Mouse (Mus musculus): ENCODE measurements around the gene Map1b. TPM values are rescaled to one million over a fixed set of nuclear protein-coding genes. Genes with fewer than 3 reads are reported as not detected.

Gene Map1b
- polyA plus RNA-seq, 1 experiment = 196 TPM

DNA sequence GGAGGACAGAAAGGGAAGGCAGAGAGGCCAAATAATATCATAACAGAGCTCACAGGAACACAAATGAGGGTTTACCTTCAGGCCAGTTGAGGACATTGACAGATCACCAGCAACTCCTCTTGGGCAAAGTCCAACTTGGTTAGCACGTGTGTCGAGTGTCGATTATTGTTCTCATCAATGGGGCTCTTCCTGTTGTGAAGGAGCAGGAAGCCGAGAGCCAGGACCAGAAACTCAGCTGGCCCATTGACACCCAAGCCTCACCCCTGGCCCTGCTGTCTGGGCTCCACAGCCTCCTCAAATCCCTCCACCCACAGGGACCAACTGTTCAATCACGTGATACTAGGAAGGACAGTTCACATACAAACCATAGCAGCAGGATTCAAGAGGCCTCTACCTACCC is 22.9 kb upstream of the Map1b start:
- no peak for TF ChIP-seq CTCF (IDR thresholded peaks at IDR 0.05; ENCODE audit: insufficient read depth, low read depth, low read length)
- TF ChIP-seq POLR2A (IDR thresholded peaks at IDR 0.05; ENCODE audit: insufficient read depth, low read depth, low read length) = no peak
- peaks cover 5% of the 10 kb centered on the region; the same call in 1 of the 2 replicates for H3K4me1 ChIP-seq (ENCODE audit: control insufficient read depth, insufficient read depth, low read length)
- H3K4me3 ChIP-seq (ENCODE audit: insufficient read depth, low read depth, low read length) = no peak overlapping the region
- no peak overlapping the region for H3K27ac ChIP-seq (ENCODE audit: insufficient read depth, low read depth, low read length)
- 88% methylated on average over 5 of the region's 5 CpGs for WGBS

DNA sequence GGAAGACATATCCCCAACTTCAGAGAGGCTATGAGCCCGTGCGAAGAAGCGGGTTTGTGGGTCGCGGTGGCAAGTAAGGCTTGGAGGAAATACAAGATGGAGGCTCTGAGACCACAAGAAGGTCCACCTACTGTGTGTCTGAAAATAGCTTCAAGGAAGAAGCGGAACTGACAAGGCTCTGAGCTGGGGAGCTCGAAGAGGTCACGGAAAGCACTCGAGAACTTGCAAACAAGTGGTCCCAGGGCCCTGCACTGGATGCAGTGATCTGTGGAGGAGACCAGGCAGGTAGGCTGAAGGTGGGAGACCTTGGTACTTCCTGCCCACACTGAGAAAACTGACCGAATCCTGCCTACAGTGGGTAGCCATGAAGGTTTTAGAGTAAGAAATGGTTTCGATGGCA is 22.5 kb upstream of the Map1b start:
- no peak for TF ChIP-seq POLR2A (IDR thresholded peaks at IDR 0.05; ENCODE audit: insufficient read depth, low read depth, low read length)
- Histone ChIP-seq H3K4me1 (ENCODE audit: control insufficient read depth, insufficient read depth, low read length) (peaks cover 5% of the 10 kb centered on the region; the same call in 1 of the 2 replicates), H3K4me3 (ENCODE audit: insufficient read depth, low read depth, low read length) (no peak overlapping the region), H3K27ac (ENCODE audit: insufficient read depth, low read depth, low read length) (no peak overlapping the region)
- 98% methylated on average over 11 of the region's 11 CpGs for WGBS

DNA sequence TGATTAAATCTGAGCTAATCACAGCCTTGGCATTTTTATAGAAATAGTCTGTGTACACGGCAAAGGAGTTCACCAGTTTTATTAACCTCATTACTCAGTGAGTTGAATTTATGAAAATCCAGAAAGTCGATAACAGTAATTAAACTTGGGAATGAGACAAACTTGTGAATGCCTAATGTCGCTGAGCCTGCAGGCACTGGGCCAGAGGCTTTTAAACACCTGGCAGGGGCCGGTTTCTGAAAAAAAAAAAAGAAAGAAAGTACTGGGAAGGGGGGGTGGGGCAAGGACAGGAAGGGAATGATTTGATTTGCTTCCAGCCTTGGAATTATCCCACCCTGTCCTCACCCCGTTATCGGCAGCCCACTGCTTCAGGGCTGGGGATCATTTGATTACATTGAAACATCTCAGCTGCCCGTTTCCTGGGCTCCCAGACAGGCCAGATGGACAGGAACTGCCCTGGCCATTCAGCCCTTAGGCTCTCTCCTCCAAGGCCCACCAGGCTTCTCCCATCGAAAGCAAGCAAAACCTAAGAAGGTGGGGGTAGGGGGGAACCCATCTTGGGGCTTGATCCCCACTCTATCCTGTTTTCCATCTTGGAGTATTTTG is 21.7 kb upstream of the Map1b start:
- Histone ChIP-seq H3K4me3 (ENCODE audit: insufficient read depth, low read depth, low read length) (no peak overlapping the region), H3K4me1 (ENCODE audit: control insufficient read depth, insufficient read depth, low read length) (peaks cover 5% of the 10 kb centered on the region; the same call in 1 of the 2 replicates), H3K27ac (ENCODE audit: insufficient read depth, low read depth, low read length) (no peak overlapping the region)
- WGBS = 32% methylated on average over 8 of the region's 8 CpGs
- TF ChIP-seq CTCF (IDR thresholded peaks at IDR 0.05; ENCODE audit: insufficient read depth, low read depth, low read length) (no peak), POLR2A (IDR thresholded peaks at IDR 0.05; ENCODE audit: insufficient read depth, low read depth, low read length) (no peak)

DNA sequence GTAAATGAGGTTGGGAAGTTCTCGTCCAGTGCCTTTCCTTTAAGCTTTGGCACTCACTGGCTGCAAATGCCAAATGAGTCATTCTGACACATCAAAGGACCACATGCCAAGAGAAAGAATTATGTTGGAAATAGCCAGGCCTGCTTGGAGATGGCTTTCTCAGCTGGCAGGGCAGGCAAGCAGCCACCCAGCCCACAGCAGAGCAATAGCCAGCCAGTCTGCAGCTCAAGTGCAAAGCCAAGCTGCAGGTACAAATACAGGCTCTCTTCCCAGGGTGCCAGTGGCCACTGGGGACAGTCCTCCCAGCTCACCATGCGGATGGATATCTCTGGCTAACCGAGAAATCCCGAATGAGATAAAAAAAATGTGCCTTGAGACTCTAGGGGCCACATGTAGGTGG is 12.1 kb upstream of the Map1b start:
- Histone ChIP-seq H3K4me3 (ENCODE audit: insufficient read depth, low read depth, low read length) (no peak overlapping the region), H3K4me1 (ENCODE audit: control insufficient read depth, insufficient read depth, low read length) (0 out of 2 replicates have a peak, but pooled peaks cover 5% of the 10 kb centered on the region), H3K27ac (ENCODE audit: insufficient read depth, low read depth, low read length) (no peak overlapping the region)
- no peak for TF ChIP-seq CTCF (IDR thresholded peaks at IDR 0.05; ENCODE audit: insufficient read depth, low read depth, low read length)
- no peak for TF ChIP-seq POLR2A (IDR thresholded peaks at IDR 0.05; ENCODE audit: insufficient read depth, low read depth, low read length)
- WGBS = 81% methylated on average over 4 of the region's 4 CpGs

DNA sequence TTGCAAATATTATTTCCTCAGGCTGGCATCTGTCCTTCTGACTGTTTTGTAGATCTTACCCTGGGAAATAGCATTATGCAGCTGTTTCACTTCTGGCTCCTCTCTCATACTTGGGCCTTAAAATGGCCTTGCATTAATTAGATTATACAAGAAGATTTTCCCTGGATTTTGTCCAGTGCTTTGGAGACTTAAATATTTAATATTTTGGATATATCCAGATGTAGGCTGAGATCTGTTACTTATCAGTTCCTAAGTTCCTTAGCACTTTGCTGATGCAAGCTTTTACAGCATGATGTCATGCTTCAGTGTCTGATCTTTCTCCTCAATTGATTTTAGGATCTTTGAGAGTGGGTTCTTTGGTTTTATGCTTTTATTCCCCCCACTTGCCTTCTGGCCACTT is 11.6 kb upstream of the Map1b start:
- H3K4me3 ChIP-seq (ENCODE audit: insufficient read depth, low read depth, low read length) = no peak overlapping the region
- TF ChIP-seq CTCF (IDR thresholded peaks at IDR 0.05; ENCODE audit: insufficient read depth, low read depth, low read length) (no peak), POLR2A (IDR thresholded peaks at IDR 0.05; ENCODE audit: insufficient read depth, low read depth, low read length) (no peak)
- H3K4me1 ChIP-seq (ENCODE audit: control insufficient read depth, insufficient read depth, low read length) = 0 out of 2 replicates have a peak, but pooled peaks cover 5% of the 10 kb centered on the region
- H3K27ac ChIP-seq (ENCODE audit: insufficient read depth, low read depth, low read length) = no peak overlapping the region

DNA sequence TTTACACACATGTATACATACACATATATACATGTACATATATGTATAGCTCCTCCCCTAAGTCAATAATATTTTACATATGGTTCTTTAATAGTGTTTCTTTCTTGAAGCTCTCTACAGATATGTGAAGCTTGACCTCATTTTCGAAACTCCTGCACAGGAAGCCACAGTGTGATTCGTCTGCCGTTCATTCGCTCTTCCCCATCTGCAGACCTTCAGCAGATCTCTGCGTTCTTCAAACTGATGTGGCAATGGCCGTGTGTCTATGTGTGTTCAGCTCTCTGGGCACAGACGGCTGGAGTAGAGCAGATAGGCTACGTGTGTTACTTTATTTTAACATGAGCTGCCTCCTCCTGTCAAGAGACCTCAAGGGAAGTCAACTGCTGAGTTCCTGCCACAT is 9.2 kb upstream of the Map1b start:
- no peak overlapping the region for H3K4me3 ChIP-seq (ENCODE audit: insufficient read depth, low read depth, low read length)
- 86% methylated on average over 8 of the region's 8 CpGs for WGBS
- no peak overlapping the region for H3K27ac ChIP-seq (ENCODE audit: insufficient read depth, low read depth, low read length)
- no peak for TF ChIP-seq POLR2A (IDR thresholded peaks at IDR 0.05; ENCODE audit: insufficient read depth, low read depth, low read length)
- TF ChIP-seq CTCF (IDR thresholded peaks at IDR 0.05; ENCODE audit: insufficient read depth, low read depth, low read length) = no peak
- H3K4me1 ChIP-seq (ENCODE audit: control insufficient read depth, insufficient read depth, low read length) = 0 out of 2 replicates have a peak, but pooled peaks cover 5% of the 10 kb centered on the region

DNA sequence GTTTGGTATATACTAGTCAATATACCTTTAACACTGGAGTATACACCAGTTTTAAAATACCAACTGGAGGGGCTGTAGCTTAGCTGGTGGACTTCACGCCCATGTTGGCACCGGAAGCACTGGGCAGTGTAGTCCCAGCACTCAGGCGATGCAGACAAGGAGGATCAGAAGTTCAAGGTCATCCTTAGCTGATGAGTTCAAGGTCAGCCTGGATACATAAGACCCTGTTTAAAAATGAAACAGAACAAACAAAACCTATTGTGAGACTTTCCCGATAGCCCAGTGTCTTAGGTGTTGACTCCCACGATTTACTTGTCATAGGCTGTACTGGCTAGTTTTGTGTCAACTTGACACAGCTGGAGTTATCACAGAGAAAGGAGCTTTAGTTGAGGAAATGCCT is 1.5 kb upstream of the Map1b start:
- Histone ChIP-seq H3K27ac (ENCODE audit: insufficient read depth, low read depth, low read length) (no peak overlapping the region), H3K4me3 (ENCODE audit: insufficient read depth, low read depth, low read length) (no peak overlapping the region), H3K4me1 (ENCODE audit: control insufficient read depth, insufficient read depth, low read length) (peaks cover 13% of the 10 kb centered on the region)
- TF ChIP-seq CTCF (IDR thresholded peaks at IDR 0.05; ENCODE audit: insufficient read depth, low read depth, low read length) = no peak
- TF ChIP-seq POLR2A (IDR thresholded peaks at IDR 0.05; ENCODE audit: insufficient read depth, low read depth, low read length) = no peak
- 96% methylated on average over 5 of the region's 5 CpGs for WGBS

DNA sequence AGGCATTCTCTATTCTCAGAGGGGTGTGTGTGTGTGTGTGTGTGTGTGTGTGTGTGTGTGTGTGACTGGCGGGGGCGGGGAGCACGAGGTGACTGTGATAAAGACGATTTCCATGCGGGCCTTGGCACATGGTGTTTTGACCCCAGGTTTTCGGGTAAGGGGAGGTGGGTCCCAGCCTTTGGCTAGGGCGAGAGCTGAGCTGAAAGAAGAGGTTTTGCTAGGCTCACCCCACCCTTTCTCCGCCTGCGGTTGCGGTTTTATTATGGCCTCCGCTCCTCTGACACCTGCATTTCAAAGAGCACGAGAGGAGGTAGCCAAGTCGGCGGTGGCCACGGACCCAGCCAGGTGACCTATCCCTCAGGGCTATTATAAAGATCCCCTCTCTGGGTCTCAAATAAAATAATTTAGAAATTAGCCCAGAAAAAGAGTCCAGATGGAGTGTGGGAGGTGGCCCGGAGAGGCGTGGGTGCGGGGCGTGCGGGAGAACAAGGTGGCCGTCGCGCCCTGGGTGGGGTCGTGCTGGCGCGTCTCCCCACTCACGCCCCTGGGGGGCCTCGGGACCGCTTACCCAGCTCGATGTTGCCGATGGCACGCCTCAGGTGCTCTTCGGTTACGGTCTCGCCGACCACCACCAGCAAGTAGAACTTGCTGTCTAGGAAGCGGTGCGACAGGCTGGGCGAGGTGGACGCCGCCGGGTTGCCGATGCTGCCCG is 448 bp downstream of the Map1b start:
- WGBS = under 1% methylated on average over 44 of the region's 44 CpGs
- TF ChIP-seq CTCF (IDR thresholded peaks at IDR 0.05; ENCODE audit: insufficient read depth, low read depth, low read length) = no peak
- Histone ChIP-seq H3K4me1 (ENCODE audit: control insufficient read depth, insufficient read depth, low read length) (peaks cover 16% of the 10 kb centered on the region), H3K4me3 (ENCODE audit: insufficient read depth, low read depth, low read length) (peak overlapping the region; percentile 91), H3K27ac (ENCODE audit: insufficient read depth, low read depth, low read length) (peak overlapping the region; percentile 90)

DNA sequence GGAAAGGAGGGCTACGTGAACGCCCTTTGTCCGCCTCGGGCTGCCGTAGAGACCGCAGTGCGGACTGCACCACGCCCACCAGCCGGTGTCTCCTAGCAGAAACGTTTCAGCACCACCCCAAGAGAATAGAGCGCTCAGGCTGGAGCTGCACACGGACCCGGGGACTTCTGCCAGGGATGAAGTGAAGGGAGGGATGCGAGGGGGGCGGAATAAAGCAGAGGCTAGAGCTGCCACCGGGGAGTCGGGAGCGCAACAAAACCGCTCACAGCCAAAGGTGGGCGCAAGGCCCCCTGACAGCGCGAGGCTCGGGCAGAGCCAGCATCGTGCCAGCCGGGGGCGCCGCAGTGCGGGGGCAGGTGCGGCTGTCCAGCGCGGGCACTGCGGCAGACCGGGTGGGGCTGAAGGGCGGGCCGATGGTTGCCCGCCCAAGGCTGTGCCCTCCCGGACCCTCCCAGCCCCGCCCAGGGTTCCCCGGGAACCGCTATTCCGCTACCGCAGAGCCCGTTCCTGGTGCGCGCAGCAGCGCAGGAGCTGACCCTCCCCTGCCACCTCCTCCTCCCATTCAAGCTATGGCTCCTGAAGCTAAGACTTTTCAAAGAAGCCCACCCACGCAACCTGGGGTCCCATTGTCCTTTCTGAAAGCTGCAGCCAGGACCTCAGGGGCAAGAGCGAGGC is 1.3 kb downstream of the Map1b start:
- WGBS = under 1% methylated on average over 44 of the region's 48 CpGs
- no peak for TF ChIP-seq CTCF (IDR thresholded peaks at IDR 0.05; ENCODE audit: insufficient read depth, low read depth, low read length)
- no peak for TF ChIP-seq POLR2A (IDR thresholded peaks at IDR 0.05; ENCODE audit: insufficient read depth, low read depth, low read length)
- peak overlapping the region; percentile 57 for H3K27ac ChIP-seq (ENCODE audit: insufficient read depth, low read depth, low read length)
- H3K4me3 ChIP-seq (ENCODE audit: insufficient read depth, low read depth, low read length) = peak overlapping the region; percentile 91
- peaks cover 16% of the 10 kb centered on the region for H3K4me1 ChIP-seq (ENCODE audit: control insufficient read depth, insufficient read depth, low read length)

All from olfactory bulb, adult 2 months (tissue).